Mouse (Mus musculus) cerebellum, adult 9-11 months (tissue): Measurements from ENCODE around the gene Ppp4r2.

Experiments
- DNase-seq: peaks from one replicate; pipeline ENCODE4 v3.0.0; 2022

The Ppp4r2 gene

DNA sequence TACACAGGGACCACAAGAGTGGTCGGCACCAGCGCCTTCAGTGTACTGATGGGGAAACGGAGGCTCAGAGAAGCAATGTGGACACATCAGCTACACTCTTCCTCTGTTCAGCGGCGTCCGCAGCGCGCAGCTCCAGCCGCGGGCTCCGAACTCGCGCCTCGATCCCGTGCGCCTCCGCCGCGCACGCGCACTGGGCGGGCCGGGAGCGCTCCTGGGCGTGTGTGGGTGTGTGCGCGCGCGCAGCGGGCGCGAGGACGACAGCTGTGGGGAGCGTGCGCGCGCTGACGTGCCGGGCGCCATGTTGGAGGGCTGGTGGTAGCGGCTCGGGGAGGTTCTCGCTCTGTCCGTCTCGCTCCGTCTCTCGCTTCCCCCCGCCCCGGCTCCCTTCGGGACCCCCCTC is at the start of gene Ppp4r2:
TSS of gene Ppp4r2 (plus strand) at position 268 of the 400 bp plus-strand sequence.
- DNase-seq, result peak; percentile 91

DNA sequence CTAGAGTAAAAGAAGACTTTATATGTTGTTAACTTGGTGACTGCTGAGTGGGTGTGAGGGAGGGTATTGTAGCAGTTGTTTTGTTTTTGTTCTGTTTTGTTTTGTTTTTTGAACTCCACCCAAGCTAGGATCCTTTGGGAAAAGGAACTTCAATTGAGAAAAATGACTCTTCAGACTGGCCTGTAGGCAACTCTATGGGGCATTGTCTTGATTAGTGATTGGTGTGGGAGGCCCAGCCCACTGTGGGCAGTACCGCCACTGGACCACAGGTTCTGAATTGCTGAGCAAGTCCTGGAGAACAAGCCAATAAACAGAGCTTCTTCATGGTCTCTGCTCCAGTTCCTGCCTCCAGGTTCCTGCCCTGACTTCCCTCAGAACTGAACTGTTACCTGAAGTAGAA is 45.7 kb upstream of the Ppp4r2 start:
- no peak for DNase-seq

DNA sequence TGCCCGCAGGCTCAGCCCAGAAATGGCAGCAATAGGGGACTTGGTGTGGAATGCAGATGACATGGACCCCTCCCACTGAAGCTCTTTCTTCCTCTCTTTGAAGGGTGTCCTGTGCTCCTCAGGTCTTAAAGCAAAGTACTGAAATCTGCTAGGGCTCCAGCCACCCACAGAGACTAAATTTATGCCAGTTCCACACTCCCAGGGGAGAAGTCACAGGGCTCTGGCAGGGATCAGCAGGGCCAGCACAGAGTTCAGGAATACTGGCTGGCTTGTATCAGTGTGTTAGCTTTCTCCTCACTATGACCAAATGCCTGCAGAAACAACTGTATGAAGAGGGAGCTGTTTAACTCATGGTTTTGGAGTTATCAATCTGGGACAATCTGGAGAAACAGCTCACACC is 44.3 kb upstream of the Ppp4r2 start:
- no peak for DNase-seq

DNA sequence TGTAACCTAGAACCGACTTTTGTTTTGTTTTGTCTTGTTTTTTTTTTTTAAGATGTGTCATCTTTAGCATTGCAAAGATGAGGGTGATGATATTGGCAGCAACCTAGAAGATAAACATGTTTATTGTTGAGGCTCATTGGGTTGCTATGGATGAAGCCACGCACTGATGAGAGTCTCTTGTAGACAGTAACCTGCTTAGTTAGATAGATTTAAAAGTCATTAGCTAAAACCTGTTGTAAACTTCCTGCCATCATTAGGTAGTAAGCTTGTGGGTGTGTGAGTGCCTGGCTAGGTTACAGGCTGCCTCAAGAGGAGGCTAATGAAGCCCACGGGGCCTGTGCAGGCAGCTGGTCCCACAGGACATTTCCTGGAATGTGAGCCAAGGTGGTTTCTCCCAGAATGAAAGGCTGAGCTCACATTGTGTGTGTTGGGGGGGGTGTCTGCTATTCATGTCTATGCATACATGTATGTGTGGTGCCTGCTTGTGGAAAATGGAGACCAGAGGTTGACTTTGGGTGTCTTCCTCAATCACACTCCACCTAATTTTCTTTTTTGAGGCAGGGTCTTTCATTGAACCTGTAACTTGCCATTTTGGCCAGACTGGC is 41.3 kb upstream of the Ppp4r2 start:
- DNase-seq, result no peak

DNA sequence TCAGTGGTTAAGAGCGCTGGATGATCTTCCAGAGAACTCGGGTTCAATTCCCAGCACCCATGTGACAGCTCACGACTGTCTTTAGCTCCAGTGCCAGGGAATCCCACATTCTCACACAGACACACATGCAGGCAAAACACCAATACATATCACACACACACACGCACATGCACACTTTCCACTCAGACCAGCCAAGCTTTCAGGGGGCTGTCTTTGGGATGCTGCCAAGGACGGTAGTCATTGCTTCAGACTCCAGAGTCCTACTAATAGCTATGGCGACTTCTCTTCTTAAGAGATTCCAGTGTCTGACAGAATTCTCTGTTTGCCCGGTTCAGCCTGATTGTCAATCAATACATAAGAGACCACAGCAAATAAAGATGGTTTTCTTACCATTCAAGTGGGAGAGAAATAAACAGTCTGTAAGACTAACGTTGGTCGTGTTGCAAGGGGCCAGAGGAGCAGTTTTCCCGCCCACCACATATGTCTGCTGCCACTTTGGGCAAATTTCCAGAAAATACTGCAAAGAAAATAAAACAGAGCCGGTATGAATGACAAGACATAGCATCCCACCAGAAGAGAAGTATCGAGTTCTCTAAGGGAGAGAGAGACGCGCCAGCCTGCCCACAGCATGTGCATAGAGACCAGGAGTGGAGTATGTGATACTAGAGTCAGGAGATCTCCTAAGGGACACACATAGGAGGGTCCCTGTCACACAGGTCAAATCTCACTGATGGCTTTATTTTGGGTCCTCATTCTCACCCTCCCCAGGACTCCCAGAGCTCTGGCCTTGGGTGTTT is 40.3 kb upstream of the Ppp4r2 start:
- no peak for DNase-seq

DNA sequence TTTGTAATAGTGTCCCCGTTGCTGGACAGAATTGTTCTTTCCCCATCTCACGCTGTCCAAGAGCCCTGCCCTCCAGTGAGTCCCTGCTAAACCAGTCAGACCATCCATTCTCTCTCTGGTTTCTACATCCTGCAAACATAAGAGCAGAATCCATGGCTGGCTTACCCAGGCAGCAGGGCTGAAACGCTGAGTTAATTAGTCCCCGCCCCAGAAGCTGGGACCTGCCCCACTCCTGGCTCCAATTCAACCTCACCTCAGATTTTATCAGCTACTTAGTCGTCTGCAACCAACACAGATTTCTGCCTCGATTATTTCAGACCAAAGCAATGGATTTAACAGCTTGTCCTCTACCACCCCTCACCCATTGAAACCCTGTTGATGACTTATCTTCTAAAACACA is 37.6 kb upstream of the Ppp4r2 start:
- no peak for DNase-seq

DNA sequence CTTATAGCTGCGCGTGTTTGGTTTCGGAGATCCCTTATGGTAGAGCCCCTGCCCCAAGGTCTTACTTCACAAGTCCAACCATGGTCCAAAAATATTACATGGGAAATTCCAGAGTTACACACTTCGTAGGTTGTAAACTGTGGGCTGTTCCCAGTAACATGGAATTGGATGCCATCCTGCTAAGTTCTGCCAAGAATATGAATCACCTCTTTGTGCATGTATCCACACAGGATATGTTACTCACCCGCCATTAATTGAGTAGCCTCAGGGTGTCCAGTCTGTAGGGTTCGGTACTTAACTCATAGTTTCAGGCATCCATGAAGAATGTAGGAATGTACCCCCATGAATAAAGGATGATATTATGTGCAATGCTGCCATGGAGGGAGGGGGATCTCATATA is 34.1 kb upstream of the Ppp4r2 start:
- no peak for DNase-seq

DNA sequence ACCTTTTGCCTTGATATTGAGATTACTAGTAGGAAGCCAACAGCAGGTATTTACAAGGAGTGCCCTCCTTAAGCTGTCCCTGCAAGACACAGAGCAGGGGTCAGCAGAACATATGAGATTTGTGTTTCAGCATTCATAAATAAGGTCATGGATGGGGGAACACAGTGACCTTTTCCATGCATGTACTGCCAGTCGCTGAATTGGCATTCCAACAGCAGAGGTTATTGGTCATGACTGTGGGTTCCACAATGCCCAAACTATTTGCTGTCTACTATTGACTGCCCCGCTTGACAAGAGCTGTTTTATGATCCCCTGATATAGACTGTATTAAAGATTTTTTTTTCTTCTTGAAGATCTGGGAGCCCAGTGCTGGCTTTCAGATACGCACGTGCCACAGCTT is 33.7 kb upstream of the Ppp4r2 start:
- no peak for DNase-seq

DNA sequence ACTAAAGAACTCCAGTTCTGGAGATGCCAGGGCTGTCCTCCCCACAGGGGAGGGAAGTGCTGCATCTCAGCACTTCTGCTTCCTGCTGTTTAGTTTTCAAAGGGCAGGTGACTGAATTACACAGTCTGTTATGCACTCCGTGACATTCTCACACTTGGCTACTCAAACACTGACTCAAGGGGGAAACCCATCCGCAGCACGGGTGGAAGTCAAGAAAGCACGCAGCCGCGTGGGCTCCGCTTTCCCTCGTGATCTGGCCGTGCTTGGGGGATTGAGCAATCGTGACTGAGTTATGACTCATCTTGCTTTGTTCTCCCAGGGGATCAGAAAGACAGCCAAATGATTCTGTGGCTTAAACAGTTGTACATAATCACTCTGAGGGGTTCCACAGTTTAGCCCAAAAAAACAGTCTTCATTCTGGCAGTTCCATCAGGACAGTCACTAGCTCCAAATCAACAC is 32.9 kb upstream of the Ppp4r2 start:
- DNase-seq, result no peak

DNA sequence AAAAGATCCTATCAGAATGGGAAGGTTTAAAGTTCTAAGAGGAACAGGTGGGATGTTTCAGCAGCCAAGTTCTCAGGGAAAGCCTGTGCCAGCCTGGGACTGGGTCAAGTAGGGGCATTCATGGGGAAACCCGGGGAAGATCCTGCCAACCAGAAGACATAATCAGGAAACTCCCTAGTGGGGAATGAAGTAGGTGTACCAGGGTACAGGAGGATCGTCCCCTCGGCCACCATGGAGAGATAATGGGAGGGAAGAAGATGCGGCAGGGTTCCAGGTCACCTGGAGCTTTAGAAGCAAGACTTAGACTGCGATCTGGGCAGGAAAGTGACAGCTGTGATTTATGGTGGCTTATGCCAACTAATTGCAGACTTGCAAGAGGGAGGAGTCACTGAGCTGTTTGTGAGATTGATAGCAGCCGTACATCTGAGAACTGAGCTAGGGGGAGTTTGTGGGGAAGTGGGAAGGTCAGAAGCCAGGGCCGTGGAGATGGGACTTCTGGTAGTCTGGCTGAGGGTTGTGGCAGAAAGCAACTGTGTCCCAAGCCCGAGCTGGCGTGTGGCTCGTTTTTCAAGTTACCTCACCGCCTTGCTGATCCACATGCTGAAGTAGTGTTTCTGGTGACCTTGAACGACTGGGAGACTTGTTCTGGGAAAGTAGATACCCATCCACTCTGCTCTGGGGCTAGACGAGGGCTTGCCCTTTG is 30.9 kb upstream of the Ppp4r2 start:
- DNase-seq, result no peak

DNA sequence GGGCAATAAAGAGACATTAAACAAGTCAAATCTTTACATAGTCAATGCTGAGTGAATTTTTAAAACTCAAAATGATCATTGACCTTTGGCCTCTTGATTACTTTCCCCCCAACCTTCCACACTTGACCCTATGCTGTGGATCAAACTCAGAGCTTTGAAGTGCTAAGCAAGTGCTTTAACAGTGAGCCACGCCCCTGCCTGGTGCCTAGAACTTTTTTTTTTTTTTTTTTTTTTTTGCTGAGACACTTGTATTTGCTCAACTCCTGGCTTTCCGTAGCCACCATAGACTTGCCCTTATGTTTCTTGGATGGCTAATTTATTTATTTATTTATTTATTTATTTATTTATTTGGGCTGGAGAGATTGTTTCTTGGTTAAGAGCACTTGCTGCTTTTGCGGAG is 30.2 kb upstream of the Ppp4r2 start:
- no peak for DNase-seq

DNA sequence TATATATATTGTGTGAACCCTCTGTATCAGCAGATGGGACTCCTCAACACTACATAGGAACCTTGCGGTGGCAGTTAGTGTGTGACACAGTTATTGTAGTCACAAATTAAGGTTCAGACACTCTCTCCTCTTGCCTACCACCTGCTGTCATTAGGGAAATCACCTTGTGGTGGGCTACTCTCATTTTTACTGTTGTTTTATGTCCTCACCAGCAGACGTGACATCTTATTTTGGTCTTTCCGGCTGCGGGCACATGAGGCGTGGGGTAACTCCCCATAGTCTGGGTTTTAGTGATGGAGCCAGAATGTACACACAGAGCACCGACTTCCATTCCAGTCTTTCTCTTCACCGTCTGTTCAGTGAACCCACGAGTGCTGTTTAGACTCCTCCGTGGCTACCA is 26.2 kb upstream of the Ppp4r2 start:
- DNase-seq, result no peak

DNA sequence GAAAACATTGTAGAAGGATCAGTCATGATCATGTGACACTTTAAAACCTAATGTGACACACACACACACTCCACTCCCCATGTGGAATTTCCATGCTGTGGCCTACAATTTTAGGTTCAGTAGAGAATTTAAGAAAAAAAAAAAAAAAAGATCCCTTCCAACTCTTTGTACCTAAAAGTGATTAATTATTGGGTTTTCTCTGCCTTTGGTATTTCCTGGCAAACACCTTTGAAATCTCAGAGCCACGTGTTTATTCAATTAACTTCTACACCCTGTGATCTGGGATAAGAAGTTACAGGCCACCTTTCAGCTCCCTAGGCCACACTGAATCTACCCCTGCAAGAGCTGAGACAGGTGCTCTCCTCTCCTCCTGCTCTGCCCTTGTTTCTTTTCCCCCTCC is 25.7 kb upstream of the Ppp4r2 start:
- DNase-seq, result no peak

DNA sequence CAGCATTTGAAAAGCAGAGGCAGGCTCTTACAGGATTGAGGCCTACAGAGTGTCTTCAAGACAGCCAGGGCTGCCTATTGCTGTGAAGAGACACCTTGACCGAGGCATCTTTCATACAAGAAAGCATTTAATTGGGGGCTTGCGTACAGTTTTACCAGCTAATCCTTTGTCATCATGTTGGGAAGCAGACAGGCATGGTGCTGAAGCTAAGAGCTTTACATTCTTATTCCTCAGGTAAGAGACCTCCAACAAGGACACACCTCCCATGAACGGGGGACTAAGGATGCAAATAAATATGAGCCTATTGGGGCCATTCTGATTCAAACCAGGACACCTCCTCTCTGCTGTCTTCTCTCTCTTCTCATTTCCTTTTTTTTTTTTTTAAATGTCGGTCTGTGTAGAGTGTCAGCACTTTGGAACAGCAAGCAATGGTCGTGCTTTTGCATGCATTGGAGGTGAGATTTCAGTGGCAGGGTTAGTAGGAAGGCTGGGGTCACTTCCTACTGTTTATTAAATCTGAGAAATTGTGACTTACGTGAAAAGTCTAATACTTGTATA is 25.1 kb upstream of the Ppp4r2 start:
- DNase-seq, result no peak

DNA sequence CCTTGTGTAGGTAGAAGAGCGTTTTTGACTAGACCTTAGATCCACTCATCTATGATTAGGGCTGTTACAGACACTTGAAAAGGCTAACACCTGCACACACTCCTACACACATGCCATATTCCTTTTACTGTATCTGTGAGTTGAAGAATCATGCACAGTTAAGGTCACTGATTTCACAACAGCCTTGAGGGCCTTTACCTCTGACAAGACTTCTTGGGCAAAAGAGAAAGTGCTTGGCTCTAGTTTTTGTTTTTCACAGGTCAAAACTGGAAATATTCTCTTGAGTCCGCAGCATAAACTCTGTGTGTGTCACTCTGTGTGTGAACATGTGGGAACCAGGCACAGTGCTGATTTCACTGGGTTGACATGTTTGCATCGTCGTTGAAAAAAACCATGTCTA is 23.3 kb upstream of the Ppp4r2 start:
- no peak for DNase-seq

DNA sequence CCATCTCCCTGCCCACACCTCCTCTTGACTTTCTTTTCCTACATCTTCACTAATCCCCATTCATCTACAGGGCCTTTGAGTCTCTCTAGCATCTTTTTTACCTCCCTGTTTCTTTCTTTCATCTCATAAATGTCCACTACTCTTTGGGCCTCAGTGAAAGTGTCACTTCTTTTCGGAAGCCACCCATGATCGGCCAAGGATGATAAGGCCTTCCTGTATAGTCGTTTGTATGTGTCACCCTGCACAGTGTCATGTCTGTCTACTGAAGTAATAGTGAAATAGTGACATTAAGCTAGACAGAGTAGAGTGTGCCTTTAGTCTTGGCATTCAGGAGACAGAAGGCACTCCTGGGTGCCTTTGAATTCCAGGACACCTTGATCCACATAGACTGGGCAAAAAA is 21.7 kb upstream of the Ppp4r2 start:
- no peak for DNase-seq

DNA sequence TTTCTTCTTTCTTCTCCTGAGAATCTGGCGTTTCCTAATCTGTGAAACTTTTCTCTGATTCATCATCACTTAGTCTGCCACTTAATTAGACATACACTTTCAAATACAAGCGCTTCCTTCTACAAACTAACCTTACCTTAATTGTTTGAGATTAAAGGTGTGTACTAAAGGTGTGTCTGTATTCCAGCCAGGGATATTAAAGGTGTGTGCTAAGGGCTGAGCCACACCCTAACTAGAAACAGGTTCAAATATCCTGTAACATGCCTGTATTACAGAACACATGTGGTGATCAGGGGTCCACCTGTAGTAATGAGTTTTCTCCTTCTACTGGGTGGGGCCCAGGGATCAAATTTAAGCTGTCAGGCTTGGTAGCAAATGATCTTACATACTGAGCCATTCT is 12.1 kb upstream of the Ppp4r2 start:
- no peak for DNase-seq

DNA sequence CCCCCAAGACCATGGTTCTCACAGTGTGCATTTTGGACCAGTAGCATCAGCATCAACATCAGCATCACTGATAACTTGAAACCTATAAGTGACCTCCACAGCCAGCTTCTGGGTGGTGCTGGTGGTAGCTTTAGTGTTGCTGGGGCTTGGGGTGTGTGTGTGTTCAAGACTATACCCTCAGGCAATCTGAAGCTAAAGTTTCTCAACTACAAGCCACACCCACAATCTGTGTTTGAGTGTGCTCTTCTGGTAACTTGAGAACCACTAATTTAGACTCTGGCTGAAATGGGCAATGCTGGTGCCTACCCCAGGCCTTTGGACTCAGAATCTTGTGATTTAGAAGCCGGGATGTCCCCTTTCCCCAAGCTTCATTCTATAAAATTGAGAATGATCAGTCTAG is 10.1 kb upstream of the Ppp4r2 start:
- no peak for DNase-seq

DNA sequence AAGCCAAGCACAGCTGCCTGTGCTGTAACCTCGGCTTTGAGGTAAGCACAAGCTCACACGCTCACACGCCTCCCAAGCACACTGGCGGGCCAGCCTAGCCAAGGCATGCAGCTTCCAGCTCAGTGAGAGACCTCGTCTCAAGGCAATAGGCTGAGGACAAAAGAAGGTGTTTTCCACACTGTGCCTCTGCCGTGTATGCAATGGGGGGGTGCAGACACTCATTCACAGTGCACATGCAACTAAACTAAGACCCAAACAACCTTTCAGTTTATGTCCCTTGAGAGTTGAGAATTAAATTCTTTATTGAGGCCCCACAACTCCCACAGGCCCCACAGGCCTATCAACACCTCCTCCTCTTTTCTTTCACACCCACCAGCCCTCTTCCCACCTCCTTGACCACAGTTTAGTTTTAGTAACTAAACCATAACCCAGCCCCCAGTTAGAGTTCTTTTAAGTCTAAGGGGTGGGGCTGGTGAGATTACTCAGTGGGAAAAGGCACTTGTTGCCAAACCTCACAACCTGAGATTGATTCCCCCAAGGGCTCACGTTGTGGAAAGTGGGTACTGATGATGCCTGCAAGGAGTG is 8.9 kb upstream of the Ppp4r2 start:
- no peak for DNase-seq

DNA sequence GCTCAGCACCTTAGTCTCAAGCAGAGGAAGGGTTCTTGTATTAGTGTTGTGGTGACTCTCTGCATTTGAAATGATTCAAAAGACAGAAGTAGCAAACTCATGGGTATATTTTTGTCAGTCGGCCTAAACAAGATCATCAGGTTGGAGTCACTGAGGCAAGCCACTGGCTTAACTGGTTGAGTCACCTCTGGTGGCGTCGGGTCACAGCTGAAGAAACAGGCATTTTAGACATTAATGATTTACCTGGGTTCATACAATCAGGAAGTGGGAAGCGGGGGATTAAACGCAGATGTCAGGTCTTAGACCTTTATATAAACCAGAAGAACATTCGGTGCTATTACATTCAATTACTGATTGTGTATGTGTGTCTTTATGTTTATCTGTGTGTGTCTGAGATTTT is 7.4 kb upstream of the Ppp4r2 start:
- DNase-seq, result no peak

DNA sequence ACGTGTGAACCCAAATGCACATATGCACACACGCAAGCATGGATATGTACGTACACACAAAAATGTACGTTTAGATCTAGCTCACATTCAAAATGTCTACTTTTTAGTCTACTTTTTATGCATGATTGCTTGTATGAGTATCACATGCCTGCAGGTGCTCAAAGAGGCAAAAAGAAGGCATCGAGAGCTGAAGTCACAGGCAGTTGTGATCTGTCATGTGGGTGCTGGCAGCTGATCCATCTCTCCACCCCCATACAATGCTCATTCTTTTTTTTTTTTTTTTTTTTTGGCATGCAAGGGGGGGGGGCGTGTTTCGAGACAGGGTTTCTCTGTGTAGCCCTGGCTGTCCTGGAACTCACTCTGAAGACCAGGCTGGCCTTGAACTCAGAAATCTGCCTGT is 4.9 kb upstream of the Ppp4r2 start:
- DNase-seq, result no peak

DNA sequence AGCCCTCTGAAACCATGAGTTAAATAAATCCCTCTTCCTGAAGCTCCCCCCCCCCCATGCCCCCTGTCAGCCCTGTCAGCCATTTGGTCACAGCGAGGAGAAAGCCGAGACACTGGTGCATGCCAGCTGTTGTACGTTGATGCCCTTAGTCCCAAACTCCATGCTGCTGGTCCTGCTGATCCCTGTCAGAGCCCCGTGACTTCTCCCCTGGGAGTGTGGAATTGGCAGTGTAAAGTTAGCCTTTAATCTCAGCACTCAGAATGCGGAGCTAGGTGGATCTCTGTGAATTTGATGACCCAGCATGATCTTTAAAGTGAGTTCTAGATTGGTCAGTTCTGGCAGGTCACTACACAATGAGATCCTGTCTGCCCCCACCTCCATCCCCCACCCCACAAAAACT is 3.7 kb upstream of the Ppp4r2 start:
- no peak for DNase-seq

DNA sequence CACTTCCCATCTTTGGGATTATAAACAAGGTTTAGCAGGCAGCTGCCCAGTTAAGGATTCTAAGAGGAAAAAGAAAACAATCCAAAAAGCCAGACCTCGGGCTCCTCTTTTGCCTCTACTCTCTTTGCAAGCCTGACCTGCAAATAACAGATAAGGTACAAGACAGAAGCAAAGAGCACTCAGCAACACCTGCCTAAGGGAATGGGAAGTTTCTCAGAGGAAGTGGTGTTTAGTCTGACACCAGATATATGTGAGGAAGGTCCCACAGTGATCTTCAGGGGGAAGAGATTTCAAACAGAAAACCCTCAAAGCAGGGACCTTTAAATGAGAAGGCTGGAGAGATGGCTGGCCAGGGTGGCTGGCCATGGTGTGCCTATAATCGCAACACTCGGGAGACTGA is 2.2 kb upstream of the Ppp4r2 start:
- no peak for DNase-seq

DNA sequence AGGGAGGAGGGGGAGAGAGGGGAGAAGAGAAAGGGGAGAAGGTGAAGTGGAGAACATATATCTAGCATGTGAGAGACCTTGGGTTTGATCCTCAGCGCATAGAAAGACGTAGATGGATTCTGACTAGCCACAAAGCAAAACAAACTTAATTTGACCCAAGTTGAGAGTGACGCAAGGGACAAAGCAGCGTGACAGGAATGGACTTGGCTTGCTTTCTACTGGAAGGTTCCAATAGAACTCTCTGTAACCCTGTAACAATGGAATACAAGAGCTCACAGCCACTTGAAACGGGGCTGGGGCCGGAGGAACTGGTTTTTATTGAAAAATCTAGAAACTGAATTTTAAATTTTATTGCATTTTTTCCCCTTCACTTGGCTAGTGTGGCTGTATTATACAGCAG is 1.7 kb upstream of the Ppp4r2 start:
- no peak for DNase-seq
